Mouse (Mus musculus) adrenal gland, postnatal 25 days (tissue): ENCODE data around the gene Vstm4. TPM values are rescaled to one million over a fixed set of nuclear protein-coding genes. Genes with fewer than 3 reads are reported as not detected.

Experiments
- DNase-seq: peaks from one replicate; pipeline ENCODE4 v3.0.0; 2021; ENCODE audit warnings: mixed read lengths
- long read RNA-seq: library from polyadenylated mRNA; stranded (forward); transcript quantifications from one replicate; pipeline ENCODE4 v2.0.0, GENCODE M21; 2021
- total RNA-seq: library from RNA; stranded (reverse); gene quantifications from 2 replicates; pipeline ENCODE4 v1.2.3, GENCODE M21; 2021

Gene Vstm4
- total RNA-seq = 12.2 and 16.3 TPM in 2 replicates
- long read RNA-seq, transcript Vstm4-201 (8 exons, 2,745 nt) = major isoform, 29 of 32 reads
- long read RNA-seq, partial matches to known transcripts = 2 of 32 reads
- long read RNA-seq, other reads (novel, unspliced or antisense) = 1 of 32 reads

DNA sequence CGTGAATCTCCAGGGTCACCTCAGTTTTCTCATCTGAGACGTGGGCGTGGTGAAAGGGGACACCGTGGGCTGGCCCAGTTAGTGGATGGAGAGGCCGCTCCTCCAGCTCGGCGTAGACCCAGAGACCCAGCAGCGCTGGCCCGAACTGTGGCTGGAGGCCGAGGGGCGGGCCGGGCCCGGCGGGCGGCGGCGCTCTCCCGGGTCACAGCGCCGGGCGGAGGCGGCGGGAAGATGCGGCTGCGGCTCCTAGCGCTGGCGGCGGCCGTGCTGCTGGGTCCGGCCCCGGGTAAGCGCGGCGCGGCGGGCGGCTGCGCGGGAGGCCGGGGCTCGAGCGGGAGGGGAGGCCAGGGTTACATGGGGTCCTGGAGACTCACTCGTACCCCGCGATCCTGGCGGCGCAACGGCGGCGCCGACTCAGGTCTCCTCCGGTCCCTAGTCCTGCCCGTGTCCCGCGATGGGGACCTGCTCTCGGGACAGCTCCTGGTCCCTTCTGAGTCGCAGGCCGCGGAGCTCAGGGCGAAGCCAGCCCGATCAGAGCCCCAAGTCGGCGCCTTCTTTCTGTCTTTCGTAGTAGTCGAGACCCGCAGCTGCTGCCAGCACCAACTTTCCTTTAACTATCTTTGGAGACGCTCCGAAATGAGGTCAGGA, at the start of gene Vstm4:
Vstm4 (plus strand) TSS at position 76 of the 648 bp plus-strand sequence.
- DNase-seq = peak; percentile 79

- no peak for DNase-seq
These were observed 46.4 kb upstream of the Vstm4 start for GRCm38 (mm10) chr14:32810111-32810510.

DNA sequence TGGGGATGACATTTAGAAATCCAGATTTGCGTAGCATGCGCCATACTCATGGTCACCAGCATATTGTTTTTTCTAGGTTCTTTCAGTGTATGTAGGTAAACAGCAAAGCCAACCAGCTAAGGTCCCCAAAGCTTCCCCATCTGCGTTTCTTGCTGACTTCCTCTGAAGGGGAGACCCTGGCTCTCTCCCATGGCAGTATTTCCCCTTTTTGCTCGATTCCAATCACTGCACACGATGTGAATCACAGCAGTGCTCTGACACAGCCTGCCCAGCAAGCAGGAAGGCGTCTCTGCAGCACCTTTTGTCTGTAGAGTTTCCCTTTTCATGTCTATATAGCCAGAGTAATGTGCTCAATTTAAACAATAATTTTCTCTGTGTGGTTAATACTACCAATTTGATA, 44.1 kb upstream of the Vstm4 start:
- no peak for DNase-seq

GRCm38 (mm10) chr14:32814961-32815360, 41.6 kb upstream of the Vstm4 start:
- no peak for DNase-seq

DNA sequence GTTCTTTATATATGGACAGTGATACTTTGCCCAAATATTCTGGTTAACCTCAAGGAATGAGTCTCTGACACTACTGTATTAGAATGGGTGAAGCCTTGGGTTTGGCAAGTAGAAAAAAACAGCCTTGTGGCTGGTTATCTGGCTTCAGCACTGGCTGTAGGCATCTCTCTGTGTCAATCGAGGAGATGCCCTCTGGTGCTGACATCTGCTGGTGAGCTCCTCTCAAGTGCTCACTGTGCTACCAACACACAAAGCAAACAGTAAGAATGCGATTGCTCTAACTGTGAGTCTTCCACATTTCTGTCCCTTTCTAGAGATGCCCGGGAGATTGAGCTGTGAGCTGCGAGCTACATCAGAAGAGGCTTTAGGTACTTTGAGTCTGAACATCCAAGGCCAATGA, 40.0 kb upstream of the Vstm4 start:
- no peak for DNase-seq

- peak; percentile 73 for DNase-seq
These were observed 39.3 kb upstream of the Vstm4 start for GRCm38 (mm10) chr14:32817258-32817657.

DNA sequence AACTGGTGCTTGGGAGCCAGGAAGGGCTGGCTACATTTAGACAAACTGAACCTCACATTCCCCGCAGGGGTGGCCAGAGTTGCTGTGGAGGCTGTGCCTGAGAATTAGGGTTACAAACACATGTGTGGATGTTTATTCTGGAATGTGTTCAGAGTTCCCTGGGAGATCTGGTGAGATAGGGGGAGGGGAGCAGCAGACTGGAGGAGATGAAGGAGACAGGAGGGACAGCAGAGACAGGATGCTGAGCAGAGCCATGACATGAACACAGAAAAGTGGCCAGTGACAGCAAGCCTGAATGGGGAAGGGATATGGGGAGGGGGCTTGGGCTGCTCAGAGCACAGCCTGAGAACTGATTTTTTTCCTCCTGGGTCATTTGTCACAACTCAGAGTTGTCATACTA, 37.3 kb upstream of the Vstm4 start:
- no peak for DNase-seq

DNA sequence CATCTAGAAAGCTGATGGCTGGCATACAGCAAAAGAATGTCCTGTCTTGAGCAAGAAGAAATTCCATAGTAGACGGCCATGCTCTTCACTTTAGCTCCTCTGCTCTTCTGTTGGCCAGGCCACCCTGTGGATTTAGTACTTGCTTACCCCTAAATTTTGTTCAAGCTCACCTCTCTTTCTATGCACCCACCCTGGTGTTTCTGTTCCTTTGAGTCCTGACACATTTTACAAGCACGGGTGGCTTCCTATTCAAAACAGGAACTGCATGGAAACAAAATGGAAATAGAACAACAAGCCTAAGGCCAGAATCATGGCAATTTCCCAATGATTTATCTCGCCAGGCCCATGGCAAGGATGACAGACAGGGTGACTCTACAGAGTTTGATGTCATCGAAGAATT, 33.7 kb upstream of the Vstm4 start:
- no peak for DNase-seq

DNA sequence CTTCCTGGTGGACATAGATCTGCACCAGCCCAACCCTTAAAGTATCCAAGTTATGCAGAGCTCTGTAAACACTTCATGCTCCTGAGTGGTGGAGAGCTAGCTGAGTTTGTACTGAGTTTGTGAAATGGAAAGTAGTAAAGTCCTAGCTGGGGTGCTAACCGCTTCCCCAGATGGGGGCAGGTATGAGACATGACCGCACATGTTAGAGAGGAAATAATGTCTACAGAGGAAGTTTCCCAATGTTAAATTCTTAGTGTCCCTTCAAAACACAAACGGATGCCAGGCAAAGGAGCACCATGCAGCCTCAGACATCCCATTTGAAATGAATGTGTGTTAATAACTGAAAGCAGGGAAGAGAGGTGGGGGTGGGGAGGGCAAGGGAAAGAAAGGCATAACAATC, 32.7 kb upstream of the Vstm4 start:
- DNase-seq = no peak

DNA sequence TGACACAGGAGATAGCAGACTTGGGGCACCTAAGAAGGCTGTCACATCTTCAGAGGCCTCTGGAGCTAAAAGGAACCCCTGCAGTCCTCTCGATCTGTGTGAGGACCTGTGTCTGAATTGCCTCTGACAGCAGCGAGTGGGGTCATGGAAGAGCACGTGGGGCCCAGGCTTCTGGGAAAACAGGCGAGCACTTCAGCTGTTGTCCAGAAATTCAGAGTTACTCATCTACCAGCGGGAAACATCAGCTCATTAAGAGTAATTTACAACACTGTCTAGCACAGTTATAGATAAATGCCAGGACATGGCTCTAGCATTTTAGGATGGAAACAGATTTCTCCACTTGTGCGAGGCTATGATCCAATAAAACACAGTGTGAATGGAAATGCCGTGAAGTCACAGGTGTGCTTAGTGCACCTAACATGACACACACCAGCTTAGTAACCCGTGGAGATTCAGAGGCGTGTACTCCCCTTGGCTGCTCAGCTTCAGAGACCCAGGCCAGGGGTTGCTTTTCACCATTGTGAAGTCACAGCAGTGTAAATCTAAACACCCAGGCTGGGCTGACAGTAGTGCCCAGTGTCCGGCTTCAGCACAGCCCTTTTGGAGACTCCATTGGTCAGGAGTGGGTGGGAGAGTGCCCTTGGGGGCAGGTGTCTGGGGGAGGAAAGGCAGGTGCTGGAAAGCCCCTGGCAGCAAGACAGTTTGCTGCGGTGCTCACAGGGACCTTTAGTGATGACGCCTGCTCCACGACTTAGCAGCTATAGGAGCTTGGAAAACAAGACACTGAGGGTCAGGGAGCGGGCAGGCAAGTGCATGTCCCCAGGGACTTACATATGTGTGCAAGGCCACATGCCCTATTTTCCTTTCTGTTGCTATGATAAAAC, 32.0 kb upstream of the Vstm4 start:
- DNase-seq = no peak

DNA sequence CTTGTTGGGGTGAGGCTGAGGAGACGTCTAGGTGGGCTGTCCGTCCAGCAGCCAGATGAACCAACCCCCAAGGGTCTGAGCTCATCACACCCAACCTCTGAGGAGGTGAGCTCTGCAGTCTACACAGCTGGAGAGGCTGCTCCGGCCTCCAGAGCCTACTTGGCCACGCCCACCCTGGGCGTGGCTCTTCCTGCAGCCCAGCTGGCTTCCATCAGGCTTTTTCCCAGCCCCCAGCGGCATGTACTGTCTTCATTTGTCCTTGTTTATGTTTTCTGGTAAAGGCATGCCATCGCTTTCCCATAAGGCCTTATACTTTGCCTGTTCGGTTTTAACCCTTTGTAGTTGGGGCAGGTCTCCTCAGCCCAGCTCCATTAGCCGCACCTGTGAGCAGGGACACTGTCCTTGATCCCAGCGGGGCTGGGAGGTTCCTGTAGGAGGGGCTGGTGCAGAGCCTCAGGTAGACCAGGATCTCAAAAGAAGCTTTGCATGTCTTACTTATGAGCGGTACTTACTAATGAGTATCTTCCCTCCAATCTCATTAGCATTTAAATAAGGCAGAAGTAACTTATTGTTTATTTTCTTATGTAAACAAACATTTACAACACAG, 31.0 kb upstream of the Vstm4 start:
- DNase-seq = peak; percentile 31

DNA sequence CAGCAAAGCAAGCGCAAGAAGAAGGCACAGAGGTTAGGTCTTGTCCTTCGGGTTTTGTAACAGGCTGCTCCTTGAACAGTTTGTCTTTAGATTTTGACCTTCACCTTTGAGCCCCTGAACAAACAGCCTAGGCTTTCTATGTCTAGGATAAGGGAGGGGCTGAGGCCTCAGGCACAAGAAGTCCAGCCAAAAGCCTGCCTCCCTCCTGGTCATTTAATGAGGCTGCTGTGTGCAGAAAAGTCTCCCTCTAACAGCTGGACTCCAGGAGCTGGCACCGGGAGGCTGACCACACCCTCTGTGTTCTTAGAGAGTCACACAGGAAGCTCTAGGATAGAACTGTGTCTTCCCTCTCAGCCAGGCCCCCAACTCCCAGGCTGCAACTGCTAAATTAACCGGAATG, 29.4 kb upstream of the Vstm4 start:
- no peak for DNase-seq

DNA sequence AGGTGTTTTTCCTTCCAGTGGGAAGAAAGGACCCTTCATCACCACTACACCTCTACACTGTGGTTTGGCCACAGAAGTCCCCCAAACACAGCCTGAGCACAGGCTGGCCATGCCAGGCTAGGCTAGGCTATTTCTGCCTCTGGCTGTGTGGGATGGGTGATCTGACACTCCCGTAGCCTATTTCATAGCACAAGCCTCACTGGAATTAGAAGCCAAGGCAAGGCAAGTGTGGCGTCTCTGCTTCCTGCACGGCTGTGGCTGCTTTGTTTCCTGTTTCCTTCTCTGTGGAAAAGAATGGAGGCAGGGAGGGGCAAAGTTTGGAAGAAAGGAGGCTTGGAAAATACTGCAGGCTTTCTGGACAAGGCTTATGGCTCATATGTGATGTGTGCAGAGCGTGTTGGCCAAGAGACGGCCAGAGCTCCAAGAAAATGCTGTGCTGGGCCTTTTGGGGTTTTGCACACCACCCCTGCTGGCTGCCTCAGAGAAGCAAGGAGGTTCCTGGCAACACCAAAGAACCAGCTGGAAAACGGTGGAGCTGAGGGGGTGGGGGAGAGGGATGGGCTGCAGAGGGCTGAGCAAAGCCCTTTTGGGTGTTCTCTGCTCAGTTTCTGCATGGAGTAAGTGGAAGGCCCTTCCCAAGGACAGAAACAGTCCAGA, 28.4 kb upstream of the Vstm4 start:
- DNase-seq = no peak

DNA sequence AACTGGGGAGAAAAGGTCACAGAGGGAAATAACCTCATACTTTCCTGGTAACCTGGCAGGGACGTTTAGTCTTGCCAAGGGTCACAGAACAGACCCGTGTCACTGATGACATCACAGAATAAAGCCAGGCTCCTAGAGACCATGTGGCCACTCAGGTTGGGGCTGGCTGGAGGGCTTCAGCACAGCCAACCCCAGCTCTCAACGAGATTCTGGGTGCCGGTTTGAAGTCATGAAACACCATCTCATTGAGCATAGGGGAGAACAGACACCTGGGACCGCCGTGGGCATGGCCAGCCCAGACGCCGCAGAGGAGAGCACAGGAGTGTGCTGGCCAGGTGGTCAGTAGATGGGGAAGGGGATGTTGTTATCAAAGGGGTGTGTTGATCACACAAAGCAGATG, 22.7 kb upstream of the Vstm4 start, which contains the start of gene Fam170b:
Fam170b (plus strand) TSS at position 116 of the 400 bp plus-strand sequence.
- no peak for DNase-seq

DNA sequence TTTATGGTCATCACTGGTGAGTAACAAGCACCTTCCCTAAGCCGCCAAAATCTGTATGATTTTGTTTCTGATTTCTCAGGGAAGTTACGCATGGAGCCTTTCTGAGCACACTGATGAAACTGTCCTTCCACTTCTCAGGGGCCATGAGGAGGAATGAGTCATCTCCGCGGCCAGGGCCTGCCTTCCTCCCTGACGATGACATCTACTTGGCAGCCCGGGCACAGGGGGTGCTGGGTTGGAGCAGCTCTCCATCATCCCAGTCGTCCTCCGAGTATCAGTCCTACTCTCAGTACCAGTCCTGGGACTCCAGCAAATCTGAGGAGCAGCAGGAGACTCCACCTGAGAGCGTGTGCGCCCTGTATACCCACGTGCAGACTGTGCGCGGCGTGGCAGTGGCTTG, 21.4 kb upstream of the Vstm4 start:
- DNase-seq = peak; percentile 62

DNA sequence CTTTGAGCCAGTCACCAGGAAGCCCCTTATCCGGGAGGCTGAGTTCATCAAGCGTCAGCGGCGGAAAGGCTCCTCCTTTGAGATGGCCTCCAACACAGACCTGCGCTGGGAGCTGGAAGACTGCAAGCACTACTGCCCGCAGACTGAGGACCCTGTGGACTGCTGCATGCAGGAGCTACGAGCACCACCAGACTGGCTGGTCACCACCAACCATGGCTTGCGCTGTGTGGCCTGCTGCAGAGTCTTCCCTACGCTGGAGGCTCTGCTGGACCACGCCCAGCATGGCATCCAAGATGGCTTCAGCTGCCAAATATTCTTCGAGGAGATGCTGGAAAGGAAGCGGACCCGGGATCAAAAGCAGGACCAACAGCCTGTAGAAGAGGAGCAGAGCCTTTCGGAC, 21.0 kb upstream of the Vstm4 start:
- DNase-seq = peak; percentile 30

DNA sequence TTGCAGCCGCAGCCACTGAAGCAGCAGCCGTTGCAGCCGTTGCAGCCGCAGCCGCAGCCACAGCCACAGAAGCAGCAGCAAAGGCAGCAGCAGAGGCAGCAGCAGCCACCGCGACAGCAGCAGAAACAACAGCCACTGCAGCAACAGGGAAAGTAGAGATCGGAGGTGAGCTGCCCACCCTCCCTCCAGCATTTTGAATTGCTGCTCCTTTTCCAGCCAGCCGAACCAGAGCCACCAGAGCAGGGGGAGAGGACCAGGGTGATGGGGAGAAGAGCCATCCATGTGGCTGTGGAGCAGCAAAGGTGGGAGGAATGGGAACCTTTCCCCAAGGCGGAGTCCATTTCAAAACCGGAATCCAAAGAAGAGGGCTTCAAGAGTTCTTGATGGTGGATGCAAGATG, 20.4 kb upstream of the Vstm4 start:
- no peak for DNase-seq

DNA sequence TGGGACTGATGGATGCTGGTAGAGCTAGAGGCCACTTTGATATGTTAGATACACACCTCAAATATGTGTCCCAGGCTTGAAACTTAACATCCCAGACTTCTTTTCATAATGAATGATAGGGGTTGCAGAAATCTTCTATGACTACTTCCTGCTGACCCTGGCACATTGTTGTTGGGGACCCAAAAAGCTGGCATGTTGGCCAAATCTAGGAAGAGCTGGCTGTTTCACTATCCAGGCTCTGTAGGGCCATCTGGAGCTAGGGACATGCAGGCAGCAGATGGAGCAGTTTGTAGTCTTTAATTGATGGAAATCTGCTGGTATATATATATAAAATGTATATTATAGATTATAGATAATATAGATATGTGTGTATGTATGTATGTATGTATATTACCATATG, 14.5 kb upstream of the Vstm4 start:
- DNase-seq = no peak

- DNase-seq = no peak
These were observed 2.5 kb upstream of the Vstm4 start for GRCm38 (mm10) chr14:32854059-32854458.

DNA sequence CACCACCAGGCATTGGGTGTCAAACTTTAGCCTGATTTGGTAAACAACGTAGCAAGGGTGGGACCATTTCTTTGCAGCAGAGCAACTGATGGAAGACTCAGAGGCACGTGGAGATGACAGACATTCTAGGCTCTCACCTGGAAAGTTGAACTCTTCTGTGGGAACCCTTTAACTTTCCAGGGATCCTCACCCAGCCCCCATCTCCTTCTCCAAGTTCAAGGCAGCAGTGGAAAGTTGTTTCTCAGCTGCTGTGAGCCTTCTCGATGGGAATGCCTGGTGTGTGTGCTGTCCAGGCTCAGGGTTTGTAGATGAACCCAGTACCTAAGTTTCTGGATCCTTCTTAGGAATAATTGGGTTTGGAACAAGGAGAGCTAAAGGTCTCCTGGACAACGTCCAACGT, 310 bp upstream of the Vstm4 start:
- DNase-seq = no peak

GRCm38 (mm10) chr14:32858361-32858760, 1.8 kb downstream of the Vstm4 start:
- DNase-seq = no peak

DNA sequence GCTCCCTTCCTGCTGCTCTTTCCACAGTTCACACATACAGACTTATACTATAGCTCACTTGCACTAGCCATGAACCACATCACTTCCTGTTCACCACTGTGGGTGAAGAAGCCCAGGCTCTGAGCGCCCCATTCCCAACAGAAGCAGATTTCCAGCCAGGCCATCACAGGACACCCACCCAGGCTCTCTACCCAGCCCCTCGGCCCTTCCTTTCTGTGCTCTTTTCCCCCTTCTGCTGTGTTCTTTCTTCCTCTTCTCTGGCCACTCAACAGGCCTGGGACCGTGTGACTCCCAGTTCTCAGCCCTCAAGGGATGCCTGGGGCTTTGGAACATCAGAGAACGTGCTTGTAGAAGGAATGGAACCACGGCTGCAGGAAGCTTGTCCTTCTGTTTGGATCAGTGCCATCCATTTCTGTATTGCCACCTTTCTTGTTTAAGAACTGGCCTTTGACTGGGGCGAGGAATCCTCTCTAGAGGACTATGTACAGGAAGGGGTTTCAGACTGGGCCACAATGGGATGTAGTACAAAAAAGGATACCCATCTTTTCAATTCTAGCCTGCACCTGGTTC, 2.5 kb downstream of the Vstm4 start:
- DNase-seq = no peak
